Mouse (Mus musculus) adrenal gland, postnatal 4 days (tissue): Measurements from ENCODE around the gene Prkag3. TPM values are rescaled to one million over a fixed set of nuclear protein-coding genes. Genes with fewer than 3 reads are reported as not detected.

ENCODE experiments used
- DNase-seq, 2 experiments: peaks; one replicate each; pipeline ENCODE4 v3.0.0; 2021 to 2022; ENCODE audit warnings: low spot score in 2 of 2, mixed read lengths in 2 of 2
- long read RNA-seq, 2 experiments: library from polyadenylated mRNA; stranded (forward); transcript quantifications; one replicate each; pipeline ENCODE4 v2.0.0; 2021
- total RNA-seq, 2 experiments: library from RNA; stranded (reverse); gene quantifications; 2 replicates each; pipeline ENCODE4 v1.2.3; 2021

Prkag3 gene
- under 1 TPM; 0.42 to 0.45 TPM for total RNA-seq
- long read RNA-seq, experiment 1: 0 reads
- long read RNA-seq, experiment 2, partial matches to known transcripts: 0 of 1 reads
- long read RNA-seq, experiment 2, other reads (novel, unspliced or antisense): 1 of 1 reads

GRCm38 (mm10) chr1:74748643-74749271 is at the start of gene Prkag3:
TSS of gene Prkag3 (minus strand) at chr1:74749221.
- peak; percentile 22 to 44 for DNase-seq

- no peak for DNase-seq
These were observed 48.4 kb upstream of the Prkag3 start for GRCm38 (mm10) chr1:74797459-74797858.

GRCm38 (mm10) chr1:74795145-74795529 is 46.1 kb upstream of the Prkag3 start:
- no peak for DNase-seq

GRCm38 (mm10) chr1:74794487-74795144 is 45.6 kb upstream of the Prkag3 start:
- DNase-seq: no peak

- no peak for DNase-seq
These were observed 44.0 kb upstream of the Prkag3 start for GRCm38 (mm10) chr1:74792831-74793660.

GRCm38 (mm10) chr1:74791249-74791648 is 42.2 kb upstream of the Prkag3 start, which contains the start of gene Wnt10a:
TSS of gene Wnt10a (plus strand) at chr1:74791516.
- DNase-seq: no peak

- no peak for DNase-seq
These were observed 41.1 kb upstream of the Prkag3 start for GRCm38 (mm10) chr1:74790095-74790494.

- DNase-seq: no peak
These were observed 39.7 kb upstream of the Prkag3 start for GRCm38 (mm10) chr1:74788603-74789176.

GRCm38 (mm10) chr1:74787846-74788245 is 38.8 kb upstream of the Prkag3 start:
- DNase-seq: peak in 1 of 2 experiments; percentile 53

- DNase-seq: no peak
These were observed 35.2 kb upstream of the Prkag3 start for GRCm38 (mm10) chr1:74784041-74784759.

- no peak for DNase-seq
These were observed 34.5 kb upstream of the Prkag3 start for GRCm38 (mm10) chr1:74783554-74783953.

- DNase-seq: no peak
These were observed 33.0 kb upstream of the Prkag3 start for GRCm38 (mm10) chr1:74782045-74782444.

GRCm38 (mm10) chr1:74778934-74779486 is 30.0 kb upstream of the Prkag3 start:
- no peak for DNase-seq

- DNase-seq: no peak
These were observed 26.8 kb upstream of the Prkag3 start for GRCm38 (mm10) chr1:74775816-74776215.

GRCm38 (mm10) chr1:74774062-74774461 is 25.0 kb upstream of the Prkag3 start:
- no peak for DNase-seq

- peak in 1 of 2 experiments; percentile 60 for DNase-seq
These were observed 24.1 kb upstream of the Prkag3 start for GRCm38 (mm10) chr1:74773136-74773535.

GRCm38 (mm10) chr1:74771931-74772620 is 23.1 kb upstream of the Prkag3 start:
- DNase-seq: no peak

GRCm38 (mm10) chr1:74771845-74771930 is 22.7 kb upstream of the Prkag3 start, which contains the start of gene Wnt6:
TSS of gene Wnt6 (plus strand) at chr1:74771892.
- DNase-seq: no peak

- no peak for DNase-seq
These were observed 22.4 kb upstream of the Prkag3 start for GRCm38 (mm10) chr1:74771467-74771844.

- no peak for DNase-seq
These were observed 21.9 kb upstream of the Prkag3 start for GRCm38 (mm10) chr1:74770727-74771466.
